Mouse (Mus musculus) stomach, embryonic 16.5 days (tissue): Measurements from ENCODE around the gene Tmem108. TPM values are rescaled to one million over a fixed set of nuclear protein-coding genes. Genes with fewer than 3 reads are reported as not detected.

Experiments
- ATAC-seq: fragments of 200-750 bp; cut with Nextera tagmentation; 2 replicates; pipeline ENCODE4 v1.8.0; 2017; ENCODE audit warnings: moderate number of reproducible peaks, moderate TSS enrichment; ENCODE audit not compliant: insufficient read depth, low FRiP score
- H3K27ac ChIP-seq: fragments of 300-500 bp; sonication (generic); 2 replicates; pipeline ENCODE4 v1.5.1; 2014; ENCODE audit warnings: low read length
- H3K27me3 ChIP-seq: fragments of 300-500 bp; sonication (generic); 2 replicates; pipeline ENCODE4 v1.6.1; 2014; ENCODE audit warnings: low read length, control low read depth, mixed read lengths; ENCODE audit not compliant: control insufficient read depth, insufficient read depth
- H3K36me3 ChIP-seq: fragments of 300-500 bp; sonication (generic); 2 replicates; pipeline ENCODE4 v1.6.1; 2014; ENCODE audit warnings: low read length; ENCODE audit not compliant: control insufficient read depth, insufficient read depth
- H3K4me1 ChIP-seq: fragments of 300-500 bp; sonication (generic); 2 replicates; pipeline ENCODE4 v1.6.1; 2014; ENCODE audit warnings: low read length, control low read depth, mixed read lengths; ENCODE audit not compliant: control insufficient read depth, insufficient read depth
- H3K4me2 ChIP-seq: fragments of 300-500 bp; sonication (generic); 2 replicates; pipeline ENCODE4 v1.6.1; 2014; ENCODE audit warnings: low read depth, low read length, mixed read lengths
- H3K4me3 ChIP-seq: fragments of 300-500 bp; sonication (generic); replicated peaks from 2 replicates; pipeline ENCODE4 v1.5.1; 2014; ENCODE audit warnings: mild to moderate bottlenecking, low read length
- H3K9ac ChIP-seq: fragments of 300-500 bp; sonication (generic); 2 replicates; pipeline ENCODE4 v1.6.1; 2014; ENCODE audit warnings: low read length
- H3K9me3 ChIP-seq: fragments of 300-500 bp; sonication (generic); replicated peaks from 2 replicates; pipeline ENCODE4 v1.6.1; 2016; ENCODE audit warnings: low read length, control low read depth; ENCODE audit not compliant: control insufficient read depth
- whole genome bisulfite sequencing: fragments of 180-500 bp; shearing (Covaris S2); extraction: QIAGEN DNeasy Blood & Tissue Kit; methylation state at CpG from one replicate; pipeline ENCODE4 v1.1.7; 2014; 5-methylcytosine and 5-hydroxymethylcytosine counted together
- polyA plus RNA-seq: library from polyadenylated mRNA; unstranded; fragments of >200 nt; fragmentation: Nextera tagmentation; extraction: Ambion mirVana; gene quantifications from 2 replicates; pipeline ENCODE4 v1.2.1, GENCODE M21; 2015

The Tmem108 gene
- polyA plus RNA-seq, 1 experiment from 2014 or later = 10.3 TPM

- H3K4me2 ChIP-seq = no peak overlapping the region
- ATAC-seq = no peak
- no peaks in the 10 kb centered on the region for H3K27me3 ChIP-seq
- H3K36me3 ChIP-seq = no peaks in the 10 kb centered on the region
- H3K4me3 ChIP-seq = no peak overlapping the region
- H3K9me3 ChIP-seq = no peaks in the 10 kb centered on the region
- H3K27ac ChIP-seq = no peak overlapping the region
- H3K4me1 ChIP-seq = no peaks in the 10 kb centered on the region
- 87% methylated on average over 3 of the region's 3 CpGs for WGBS
- H3K9ac ChIP-seq = no peak overlapping the region
These were observed 213.0 kb downstream of the Tmem108 start for GRCm38 (mm10) chr9:103548606-103549005.

- WGBS = 70% methylated on average over 22 of the region's 22 CpGs
These were observed 214.7 kb downstream of the Tmem108 start for GRCm38 (mm10) chr9:103546695-103547645.

GRCm38 (mm10) chr9:103545729-103546128, 215.9 kb downstream of the Tmem108 start:
- Histone ChIP-seq H3K27me3 (no peaks in the 10 kb centered on the region), H3K4me1 (no peaks in the 10 kb centered on the region), H3K36me3 (no peaks in the 10 kb centered on the region), H3K4me2 (no peak overlapping the region), H3K4me3 (no peak overlapping the region), H3K9ac (no peak overlapping the region), H3K9me3 (no peaks in the 10 kb centered on the region), H3K27ac (no peak overlapping the region)
- no peak for ATAC-seq
- WGBS = 55% methylated on average over 4 of the region's 4 CpGs

More at GRCm38 (mm10) chr9:103546695-103547645, 214.7 kb downstream of the Tmem108 start:
- Histone ChIP-seq H3K4me3 (no peak overlapping the region), H3K27ac (no peak overlapping the region), H3K9ac (no peak overlapping the region), H3K9me3 (no peaks in the 10 kb centered on the region), H3K4me1 (no peaks in the 10 kb centered on the region), H3K4me2 (no peak overlapping the region), H3K36me3 (no peaks in the 10 kb centered on the region), H3K27me3 (no peaks in the 10 kb centered on the region)
- ATAC-seq = no peak

- Histone ChIP-seq H3K4me2 (no peak overlapping the region), H3K27me3 (no peaks in the 10 kb centered on the region), H3K27ac (no peak overlapping the region), H3K36me3 (no peaks in the 10 kb centered on the region), H3K9ac (no peak overlapping the region), H3K9me3 (no peaks in the 10 kb centered on the region), H3K4me1 (no peaks in the 10 kb centered on the region), H3K4me3 (no peak overlapping the region)
- ATAC-seq = no peak
- WGBS = 44% methylated on average over 4 of the region's 4 CpGs
These were observed 216.4 kb downstream of the Tmem108 start for GRCm38 (mm10) chr9:103545271-103545670.

- Histone ChIP-seq H3K27me3 (no peaks in the 10 kb centered on the region), H3K4me3 (no peak overlapping the region), H3K9ac (no peak overlapping the region), H3K4me2 (no peak overlapping the region), H3K27ac (no peak overlapping the region), H3K36me3 (no peaks in the 10 kb centered on the region), H3K4me1 (no peaks in the 10 kb centered on the region), H3K9me3 (no peaks in the 10 kb centered on the region)
- WGBS = 73% methylated on average over 1 of the region's 1 CpGs
- ATAC-seq = no peak
These were observed 217.0 kb downstream of the Tmem108 start for GRCm38 (mm10) chr9:103544599-103544998.

GRCm38 (mm10) chr9:103540518-103540917, 221.1 kb downstream of the Tmem108 start:
- no peaks in the 10 kb centered on the region for H3K4me1 ChIP-seq
- H3K27ac ChIP-seq = no peak overlapping the region
- no peaks in the 10 kb centered on the region for H3K9me3 ChIP-seq
- no peaks in the 10 kb centered on the region for H3K36me3 ChIP-seq
- ATAC-seq = no peak
- 77% methylated on average over 8 of the region's 8 CpGs for WGBS
- H3K9ac ChIP-seq = no peak overlapping the region
- H3K4me3 ChIP-seq = no peak overlapping the region
- no peak overlapping the region for H3K4me2 ChIP-seq
- H3K27me3 ChIP-seq = no peaks in the 10 kb centered on the region

GRCm38 (mm10) chr9:103538047-103538816, 223.4 kb downstream of the Tmem108 start:
- Histone ChIP-seq H3K36me3 (no peaks in the 10 kb centered on the region), H3K9ac (no peak overlapping the region), H3K27me3 (no peaks in the 10 kb centered on the region), H3K27ac (no peak overlapping the region), H3K4me2 (no peak overlapping the region), H3K9me3 (no peaks in the 10 kb centered on the region), H3K4me1 (no peaks in the 10 kb centered on the region), H3K4me3 (no peak overlapping the region)
- ATAC-seq = no peak
- WGBS = 42% methylated on average over 8 of the region's 8 CpGs

GRCm38 (mm10) chr9:103536059-103536634, 225.5 kb downstream of the Tmem108 start:
- Histone ChIP-seq H3K4me3 (no peak overlapping the region), H3K27me3 (no peaks in the 10 kb centered on the region), H3K4me2 (no peak overlapping the region), H3K9me3 (no peaks in the 10 kb centered on the region), H3K36me3 (no peaks in the 10 kb centered on the region), H3K4me1 (no peaks in the 10 kb centered on the region), H3K27ac (no peak overlapping the region), H3K9ac (no peak overlapping the region)
- ATAC-seq = no peak
- 84% methylated on average over 6 of the region's 6 CpGs for WGBS
